Mouse (Mus musculus) ovary, postnatal 10 days (tissue): Measurements from ENCODE around the gene Wwox.

Experiments used
- DNase-seq: peaks from one replicate; pipeline ENCODE4 v3.0.0; 2022; ENCODE audit warnings: low spot score

The Wwox gene

GRCm38 (mm10) chr8:114743185-114743915 lies 303.9 kb downstream of the Wwox start:
- DNase-seq, result no peak

GRCm38 (mm10) chr8:114746373-114746772 lies 306.9 kb downstream of the Wwox start:
- DNase-seq, result no peak

- DNase-seq, result no peak
These were observed 312.1 kb downstream of the Wwox start for GRCm38 (mm10) chr8:114751376-114752135.

GRCm38 (mm10) chr8:114759621-114760020 lies 320.2 kb downstream of the Wwox start:
- no peak for DNase-seq

GRCm38 (mm10) chr8:114768536-114768935 lies 329.1 kb downstream of the Wwox start:
- no peak for DNase-seq

- DNase-seq, result peak; percentile 53
These were observed 331.7 kb downstream of the Wwox start for GRCm38 (mm10) chr8:114770856-114771776.

GRCm38 (mm10) chr8:114772276-114772849 lies 332.9 kb downstream of the Wwox start:
- DNase-seq, result no peak

- DNase-seq, result peak; percentile 39
These were observed 334.3 kb downstream of the Wwox start for GRCm38 (mm10) chr8:114773461-114774414.

GRCm38 (mm10) chr8:114774415-114774775 lies 334.9 kb downstream of the Wwox start:
- no peak for DNase-seq

- no peak for DNase-seq
These were observed 336.1 kb downstream of the Wwox start for GRCm38 (mm10) chr8:114775543-114775942.

- DNase-seq, result no peak
These were observed 337.2 kb downstream of the Wwox start for GRCm38 (mm10) chr8:114776696-114777095.

GRCm38 (mm10) chr8:114777271-114777980 lies 338.0 kb downstream of the Wwox start:
- no peak for DNase-seq

- no peak for DNase-seq
These were observed 339.5 kb downstream of the Wwox start for GRCm38 (mm10) chr8:114779002-114779401.

GRCm38 (mm10) chr8:114783321-114783720 lies 343.9 kb downstream of the Wwox start:
- DNase-seq, result no peak

- DNase-seq, result no peak
These were observed 346.4 kb downstream of the Wwox start for GRCm38 (mm10) chr8:114785834-114786233.

- no peak for DNase-seq
These were observed 350.2 kb downstream of the Wwox start for GRCm38 (mm10) chr8:114789616-114790015.

GRCm38 (mm10) chr8:114790754-114791153 lies 351.3 kb downstream of the Wwox start:
- DNase-seq, result no peak

GRCm38 (mm10) chr8:114793682-114794081 lies 354.2 kb downstream of the Wwox start:
- no peak for DNase-seq

- DNase-seq, result no peak
These were observed 362.1 kb downstream of the Wwox start for GRCm38 (mm10) chr8:114801428-114802134.

- no peak for DNase-seq
These were observed 363.7 kb downstream of the Wwox start for GRCm38 (mm10) chr8:114803113-114803512.
